Mouse (Mus musculus) hindbrain, embryonic 11.5 days (tissue): Measurements from ENCODE around the gene Ugt1a10. TPM values are rescaled to one million over a fixed set of nuclear protein-coding genes. Genes with fewer than 3 reads are reported as not detected.

Experiments used
- ATAC-seq: fragments of 200-750 bp; cut with Nextera tagmentation; 2 replicates; pipeline ENCODE4 v1.8.0; 2017; ENCODE audit warnings: mild to moderate bottlenecking, moderate TSS enrichment, moderate library complexity; ENCODE audit not compliant: low FRiP score
- DNase-seq: peaks from one replicate; pipeline ENCODE4 v3.0.0-alpha.2; 2015; ENCODE audit warnings: low spot score
- H3K27ac ChIP-seq: fragments of 300-500 bp; sonication (generic); 2 replicates; pipeline ENCODE4 v1.5.1; 2014; ENCODE audit warnings: mild to moderate bottlenecking, low read depth, low read length
- H3K27me3 ChIP-seq: fragments of 300-500 bp; sonication (generic); 2 replicates; pipeline ENCODE4 v1.6.1; 2014; ENCODE audit warnings: mild to moderate bottlenecking, low read length, moderate library complexity, mixed read lengths; ENCODE audit not compliant: control insufficient read depth, insufficient read depth
- H3K36me3 ChIP-seq: fragments of 300-500 bp; sonication (generic); 2 replicates; pipeline ENCODE4 v1.6.1; 2014; ENCODE audit warnings: mild to moderate bottlenecking, low read length, moderate library complexity, mixed read lengths; ENCODE audit not compliant: control insufficient read depth, insufficient read depth
- H3K4me1 ChIP-seq: fragments of 300-500 bp; sonication (generic); replicated peaks from 2 replicates; pipeline ENCODE4 v1.6.1; 2014; ENCODE audit warnings: low read length, mixed read lengths; ENCODE audit not compliant: control insufficient read depth, insufficient read depth
- H3K4me2 ChIP-seq: fragments of 300-500 bp; sonication (generic); replicated peaks from 2 replicates; pipeline ENCODE4 v1.6.1; 2014; ENCODE audit warnings: mild to moderate bottlenecking, low read depth, low read length
- H3K4me3 ChIP-seq: fragments of 300-500 bp; sonication (generic); 2 replicates; pipeline ENCODE4 v1.5.1; 2014; ENCODE audit warnings: low read depth, low read length
- H3K9ac ChIP-seq: fragments of 300-500 bp; sonication (generic); 2 replicates; pipeline ENCODE4 v1.6.1; 2014; ENCODE audit warnings: low read depth, low read length
- H3K9me3 ChIP-seq: fragments of 300-500 bp; sonication (generic); 2 replicates; pipeline ENCODE4 v1.6.1; 2016; ENCODE audit warnings: low read length; ENCODE audit not compliant: control insufficient read depth
- WGBS: fragments of 180-500 bp; shearing (Covaris S2); extraction: QIAGEN DNeasy Blood & Tissue Kit; methylation state at CpG from one replicate; pipeline ENCODE4 v1.1.7; 2014; 5-methylcytosine and 5-hydroxymethylcytosine counted together
- polyA plus RNA-seq: library from polyadenylated mRNA; unstranded; fragments of >200 nt; fragmentation: Nextera tagmentation; extraction: Ambion mirVana; gene quantifications from 2 replicates; pipeline ENCODE4 v1.2.1, GENCODE M21; 2014

Ugt1a10 gene
- polyA plus RNA-seq, 1 experiment from 2014 or later = not detected

DNA sequence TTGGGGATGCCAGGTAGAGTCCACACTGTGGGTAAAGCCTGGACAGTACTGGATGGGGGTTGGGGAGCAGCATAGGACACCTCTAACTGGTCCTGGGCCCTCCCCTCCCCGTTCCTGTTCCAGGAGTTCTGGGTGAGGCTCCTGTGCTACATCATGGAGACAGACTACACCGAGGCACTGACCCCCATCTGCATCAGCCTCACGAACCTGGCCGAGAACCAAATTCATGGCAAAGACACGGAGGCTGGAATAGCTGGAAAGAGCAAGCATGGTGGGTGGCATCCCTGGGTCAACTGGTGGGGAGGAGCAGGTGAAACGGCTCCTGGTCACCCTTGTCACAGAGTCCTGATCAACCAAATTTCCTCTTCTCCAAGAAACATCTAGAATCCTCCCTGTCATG, 183.6 kb downstream of the Ugt1a10 start:
- H3K4me2 ChIP-seq = no peak overlapping the region
- no peaks in the 10 kb centered on the region for H3K4me1 ChIP-seq
- WGBS = 79% methylated on average over 6 of the region's 6 CpGs
- no peaks in the 10 kb centered on the region for H3K27me3 ChIP-seq
- no peak for DNase-seq
- no peak for ATAC-seq
- H3K27ac ChIP-seq = no peak overlapping the region
- peaks cover 88% of the 10 kb centered on the region for H3K9me3 ChIP-seq
- no peak overlapping the region for H3K9ac ChIP-seq
- H3K36me3 ChIP-seq = no peaks in the 10 kb centered on the region
- H3K4me3 ChIP-seq = no peak overlapping the region

DNA sequence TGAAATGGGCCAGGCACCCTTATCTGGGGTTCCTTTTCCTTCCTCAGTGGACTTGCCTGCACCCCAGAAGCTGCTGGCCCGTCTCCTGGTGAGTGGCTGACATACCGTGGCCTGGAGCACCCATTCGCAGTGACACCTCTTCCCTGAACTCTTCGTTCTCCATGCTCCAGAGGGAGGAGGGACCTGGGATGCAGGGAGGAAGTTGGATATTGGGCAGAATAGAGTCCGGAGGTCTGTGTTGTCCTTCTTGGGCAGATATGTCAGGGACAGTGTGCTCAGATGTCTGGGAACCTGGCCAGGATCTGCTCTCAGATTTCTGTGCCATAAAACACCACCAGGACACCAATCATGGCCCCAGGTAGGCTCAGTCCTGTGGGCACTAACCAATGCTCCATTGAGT, 184.9 kb downstream of the Ugt1a10 start:
- no peak for DNase-seq
- H3K9me3 ChIP-seq = peaks cover 87% of the 10 kb centered on the region
- H3K27me3 ChIP-seq = no peaks in the 10 kb centered on the region
- no peak overlapping the region for H3K27ac ChIP-seq
- WGBS = 73% methylated on average over 5 of the region's 5 CpGs
- no peak overlapping the region for H3K4me2 ChIP-seq
- H3K36me3 ChIP-seq = no peaks in the 10 kb centered on the region
- H3K4me3 ChIP-seq = no peak overlapping the region
- no peak overlapping the region for H3K9ac ChIP-seq
- H3K4me1 ChIP-seq = no peaks in the 10 kb centered on the region
- ATAC-seq = no peak

DNA sequence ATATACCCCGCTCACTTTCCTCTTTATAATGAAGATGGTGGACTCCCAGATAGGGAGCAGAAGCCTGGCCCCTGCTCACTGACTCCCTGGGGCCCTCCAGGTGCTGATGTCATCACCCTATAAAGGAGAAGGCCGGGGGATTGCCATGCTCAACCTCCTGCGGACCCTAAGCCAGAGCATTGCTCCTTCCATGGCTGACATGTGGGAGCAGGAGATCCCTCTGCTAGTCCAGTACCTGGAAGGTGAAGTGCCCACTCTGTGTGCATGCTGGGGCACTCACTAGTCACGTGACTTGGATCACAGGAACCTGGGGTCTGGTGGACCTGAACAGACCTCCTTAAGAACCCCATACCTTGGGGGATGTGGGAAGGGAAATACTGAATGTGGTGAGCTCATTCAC, 185.4 kb downstream of the Ugt1a10 start:
- no peak overlapping the region for H3K27ac ChIP-seq
- DNase-seq = no peak
- no peak overlapping the region for H3K9ac ChIP-seq
- H3K27me3 ChIP-seq = no peaks in the 10 kb centered on the region
- no peak overlapping the region for H3K4me3 ChIP-seq
- H3K36me3 ChIP-seq = no peaks in the 10 kb centered on the region
- ATAC-seq = no peak
- peaks cover 87% of the 10 kb centered on the region for H3K9me3 ChIP-seq
- no peaks in the 10 kb centered on the region for H3K4me1 ChIP-seq
- H3K4me2 ChIP-seq = no peak overlapping the region
- 76% methylated on average over 4 of the region's 4 CpGs for WGBS

- Histone ChIP-seq H3K27me3 (no peaks in the 10 kb centered on the region), H3K36me3 (no peaks in the 10 kb centered on the region), H3K9me3 (peaks cover 90% of the 10 kb centered on the region), H3K4me3 (no peak overlapping the region), H3K9ac (no peak overlapping the region), H3K4me2 (no peak overlapping the region), H3K4me1 (no peaks in the 10 kb centered on the region), H3K27ac (no peak overlapping the region)
- no peak for DNase-seq
- ATAC-seq = no peak
- 66% methylated on average over 5 of the region's 5 CpGs for WGBS
Measured at GRCm38 (mm10) chr1:88243861-88244260, 188.7 kb downstream of the Ugt1a10 start.

- Histone ChIP-seq H3K4me1 (no peaks in the 10 kb centered on the region), H3K4me3 (no peak overlapping the region), H3K9me3 (peaks cover 90% of the 10 kb centered on the region), H3K27me3 (no peaks in the 10 kb centered on the region), H3K27ac (no peak overlapping the region), H3K36me3 (no peaks in the 10 kb centered on the region), H3K9ac (no peak overlapping the region), H3K4me2 (no peak overlapping the region)
- WGBS = 80% methylated on average over 6 of the region's 6 CpGs
- DNase-seq = no peak
- ATAC-seq = no peak
Measured at GRCm38 (mm10) chr1:88245881-88246280, 190.7 kb downstream of the Ugt1a10 start.

DNA sequence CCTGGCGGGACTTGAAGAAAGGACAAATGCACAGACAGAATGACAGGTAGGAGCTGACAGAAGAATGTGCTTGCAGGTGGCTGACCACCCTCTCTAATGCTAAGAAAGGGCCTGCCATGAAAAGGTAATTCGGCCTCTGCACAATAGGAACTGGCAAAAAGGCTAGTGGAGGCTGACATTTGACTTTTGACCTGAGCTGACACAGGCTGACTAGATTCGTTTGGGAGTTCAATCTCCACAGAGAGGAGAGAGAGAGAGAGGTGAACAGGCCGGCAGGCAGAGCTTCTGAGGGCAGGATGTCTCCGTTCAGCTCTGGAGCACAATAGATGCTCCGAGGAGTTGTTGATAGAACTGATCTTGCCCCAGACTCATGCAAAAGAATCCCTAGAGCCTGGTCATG, 191.2 kb downstream of the Ugt1a10 start:
- Histone ChIP-seq H3K4me3 (no peak overlapping the region), H3K27me3 (no peaks in the 10 kb centered on the region), H3K9me3 (peaks cover 90% of the 10 kb centered on the region), H3K4me1 (no peaks in the 10 kb centered on the region), H3K36me3 (no peaks in the 10 kb centered on the region), H3K27ac (no peak overlapping the region), H3K4me2 (no peak overlapping the region), H3K9ac (no peak overlapping the region)
- DNase-seq (no peak), ATAC-seq (no peak)
- 48% methylated on average over 6 of the region's 6 CpGs for WGBS

DNA sequence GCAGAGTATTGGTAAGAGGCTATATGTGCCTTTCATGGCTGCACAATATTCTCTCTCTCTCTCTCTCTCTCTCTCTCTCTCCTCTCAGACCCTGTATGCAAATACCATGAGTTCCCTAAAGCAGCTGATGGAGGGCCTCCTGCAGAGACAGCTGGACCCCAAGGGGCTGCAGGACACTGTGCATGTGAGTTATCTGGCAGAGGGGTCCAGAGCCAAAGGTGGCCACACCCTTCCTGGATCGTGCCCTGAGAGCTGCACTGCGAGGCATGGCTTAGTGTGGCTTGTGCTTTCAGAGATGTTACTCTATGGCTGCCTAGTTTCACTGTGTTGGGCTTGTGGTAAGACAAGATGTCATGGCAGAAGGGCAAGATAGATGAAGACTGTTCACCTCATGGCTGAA, 192.5 kb downstream of the Ugt1a10 start:
- H3K9me3 ChIP-seq = peaks cover 92% of the 10 kb centered on the region
- no peak overlapping the region for H3K9ac ChIP-seq
- 58% methylated on average over 2 of the region's 2 CpGs for WGBS
- H3K4me3 ChIP-seq = no peak overlapping the region
- H3K36me3 ChIP-seq = no peaks in the 10 kb centered on the region
- ATAC-seq (no peak), DNase-seq (no peak)
- no peak overlapping the region for H3K4me2 ChIP-seq
- no peaks in the 10 kb centered on the region for H3K27me3 ChIP-seq
- H3K4me1 ChIP-seq = no peaks in the 10 kb centered on the region
- H3K27ac ChIP-seq = no peak overlapping the region

DNA sequence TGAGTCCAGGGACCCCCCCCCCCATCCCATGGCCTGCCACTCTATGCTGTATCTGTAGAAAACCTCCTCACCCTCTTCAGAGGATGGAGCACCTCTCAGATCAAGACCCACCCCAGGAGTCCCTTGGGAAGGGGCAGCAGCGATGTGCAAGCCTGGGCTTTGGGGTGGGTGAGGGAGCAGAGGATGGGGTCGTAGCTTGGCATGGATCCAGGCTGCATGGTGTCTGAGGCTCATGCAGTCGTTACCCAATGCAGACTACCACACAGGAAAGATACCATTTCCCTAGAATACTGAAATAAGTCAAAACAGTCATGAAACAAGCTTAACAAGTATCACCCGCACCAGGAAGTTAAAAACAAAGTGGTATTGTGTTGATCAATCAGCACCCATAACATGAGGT, 193.5 kb downstream of the Ugt1a10 start:
- no peaks in the 10 kb centered on the region for H3K4me1 ChIP-seq
- ATAC-seq = no peak
- no peak overlapping the region for H3K9ac ChIP-seq
- H3K27ac ChIP-seq = no peak overlapping the region
- 74% methylated on average over 4 of the region's 4 CpGs for WGBS
- H3K9me3 ChIP-seq = peaks cover 93% of the 10 kb centered on the region
- no peaks in the 10 kb centered on the region for H3K36me3 ChIP-seq
- no peaks in the 10 kb centered on the region for H3K27me3 ChIP-seq
- H3K4me2 ChIP-seq = no peak overlapping the region
- H3K4me3 ChIP-seq = no peak overlapping the region
- DNase-seq = no peak

DNA sequence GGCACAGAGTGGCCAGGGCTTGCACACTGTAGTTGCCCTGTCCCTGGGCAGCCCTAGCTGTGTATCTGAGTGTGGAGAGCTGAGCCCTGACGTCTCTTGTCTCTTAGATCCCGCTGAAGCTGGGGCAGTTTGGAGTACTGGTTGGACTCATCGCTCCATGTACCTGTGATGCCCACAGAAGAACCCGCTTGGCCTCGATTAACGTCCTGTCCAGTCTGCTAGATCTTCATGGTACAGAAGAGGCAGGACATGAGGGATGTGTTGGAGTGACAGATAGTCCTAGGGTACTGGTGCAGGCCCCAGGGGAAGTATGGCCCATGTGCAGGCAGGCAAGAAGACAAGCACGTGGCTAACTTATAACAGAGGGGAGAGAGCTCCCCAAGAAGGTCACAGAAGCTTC, 194.4 kb downstream of the Ugt1a10 start:
- no peaks in the 10 kb centered on the region for H3K27me3 ChIP-seq
- WGBS = 82% methylated on average over 7 of the region's 7 CpGs
- no peak for DNase-seq

More for the DNA sequence above, 194.4 kb downstream of the Ugt1a10 start:
- no peak overlapping the region for H3K9ac ChIP-seq
- H3K27ac ChIP-seq = no peak overlapping the region
- H3K4me3 ChIP-seq = no peak overlapping the region
- no peaks in the 10 kb centered on the region for H3K4me1 ChIP-seq
- H3K36me3 ChIP-seq = no peaks in the 10 kb centered on the region
- no peak overlapping the region for H3K4me2 ChIP-seq
- no peak for ATAC-seq
- H3K9me3 ChIP-seq = peaks cover 93% of the 10 kb centered on the region
